Mouse (Mus musculus) heart, postnatal 0 days (tissue): ENCODE measurements around the gene Smarca2. TPM values are rescaled to one million over a fixed set of nuclear protein-coding genes. Genes with fewer than 3 reads are reported as not detected.
"Not testable (repeated sequence)": the region's sequence is repeated elsewhere in the genome, so short reads cannot be mapped to it uniquely, and the experiment has no call there.

Source experiments
- ATAC-seq: fragments of 200-750 bp; cut with Nextera tagmentation; 2 replicates; pipeline ENCODE4 v1.8.0; 2017; ENCODE audit warnings: low read depth, moderate number of reproducible peaks, moderate library complexity; ENCODE audit not compliant: insufficient read depth
- DNase-seq: peaks from one replicate; pipeline ENCODE4 v3.0.0-alpha.2; 2016; ENCODE audit warnings: low spot score
- H3K27ac ChIP-seq: fragments of 300-500 bp; sonication (generic); 2 replicates; pipeline ENCODE4 v1.5.1; 2014; ENCODE audit warnings: low read depth, mild to moderate bottlenecking
- H3K27me3 ChIP-seq: fragments of 300-500 bp; sonication (generic); 2 replicates; pipeline ENCODE4 v1.6.1; 2014; ENCODE audit warnings: low read length, mixed read lengths; ENCODE audit not compliant: control insufficient read depth, insufficient read depth
- H3K36me3 ChIP-seq: fragments of 300-500 bp; sonication (generic); replicated peaks from 2 replicates; pipeline ENCODE4 v1.6.1; 2014; ENCODE audit warnings: low read length, mixed read lengths; ENCODE audit not compliant: control insufficient read depth, insufficient read depth
- H3K4me1 ChIP-seq: fragments of 300-500 bp; sonication (generic); 2 replicates; pipeline ENCODE4 v1.6.1; 2014; ENCODE audit warnings: antibody characterized with exemption; ENCODE audit not compliant: control insufficient read depth, insufficient read depth
- H3K4me2 ChIP-seq: fragments of 300-500 bp; sonication (generic); 2 replicates; pipeline ENCODE4 v1.6.1; 2014; ENCODE audit warnings: low read depth, mild to moderate bottlenecking, low read length, moderate library complexity
- H3K4me3 ChIP-seq: fragments of 300-500 bp; sonication (generic); 2 replicates; pipeline ENCODE4 v1.5.1; 2014; ENCODE audit warnings: low read depth, low read length
- H3K9ac ChIP-seq: fragments of 300-500 bp; sonication (generic); replicated peaks from 2 replicates; pipeline ENCODE4 v1.6.1; 2014; ENCODE audit warnings: low read depth, low read length, mixed read lengths
- H3K9me3 ChIP-seq: fragments of 300-500 bp; sonication (generic); replicated peaks from 2 replicates; pipeline ENCODE4 v1.6.1; 2016; ENCODE audit warnings: low read length; ENCODE audit not compliant: control insufficient read depth
- CTCF ChIP-seq: IDR thresholded peaks from 2 replicates; pipeline ENCODE4 v1.5.1; 2016; ENCODE audit warnings: antibody characterized with exemption, control low read depth, low read depth
- EP300 ChIP-seq: IDR thresholded peaks from 2 replicates; pipeline ENCODE4 v1.6.1; 2016; ENCODE audit warnings: antibody characterized with exemption, low read depth
- WGBS: fragments of 180-500 bp; shearing (Covaris S2); extraction: QIAGEN DNeasy Blood & Tissue Kit; methylation state at CpG from one replicate; pipeline ENCODE4 v1.1.7; 2014; 5-methylcytosine and 5-hydroxymethylcytosine counted together
- polyA plus RNA-seq: library from polyadenylated mRNA; unstranded; fragments of >200 nt; fragmentation: Nextera tagmentation; extraction: Ambion mirVana; gene quantifications from 2 replicates; pipeline ENCODE4 v1.2.1, GENCODE M21; 2015
- total RNA-seq: library from RNA; depleted of rRNA; stranded (reverse); fragments of >200 nt; gene quantifications from 2 replicates; pipeline ENCODE4 v1.2.3, GENCODE M21; 2014; ENCODE audit warnings: low replicate concordance

The Smarca2 gene
- total and polyA plus RNA-seq, 2 experiments from 2014 or later = 21.7 to 50.1 TPM

- WGBS = 88% methylated on average over 3 of the region's 3 CpGs
Measured at GRCm38 (mm10) chr19:26661198-26661597, 56.3 kb downstream of the Smarca2 start.

GRCm38 (mm10) chr19:26666303-26666702 is 61.5 kb downstream of the Smarca2 start:
- no peak for DNase-seq
- no peak overlapping the region for H3K4me3 ChIP-seq
- no peak overlapping the region for H3K4me2 ChIP-seq
- no peaks in the 10 kb centered on the region for H3K9me3 ChIP-seq
- H3K27ac ChIP-seq = no peak overlapping the region
- H3K9ac ChIP-seq = no peak overlapping the region
- ATAC-seq = no peak
- WGBS = 71% methylated on average over 5 of the region's 5 CpGs
- no peak for TF ChIP-seq CTCF
- TF ChIP-seq EP300 = no peak
- H3K36me3 ChIP-seq = peaks cover 28% of the 10 kb centered on the region
- no peaks in the 10 kb centered on the region for H3K27me3 ChIP-seq
- H3K4me1 ChIP-seq = no peaks in the 10 kb centered on the region

More at GRCm38 (mm10) chr19:26661198-26661597, 56.3 kb downstream of the Smarca2 start:
- ATAC-seq = no peak
- H3K36me3 ChIP-seq = peaks cover 3% of the 10 kb centered on the region; the same call in 1 of the 2 replicates
- no peaks in the 10 kb centered on the region for H3K27me3 ChIP-seq
- no peak overlapping the region for H3K4me3 ChIP-seq
- H3K4me2 ChIP-seq = no peak overlapping the region
- H3K9me3 ChIP-seq = no peaks in the 10 kb centered on the region
- no peaks in the 10 kb centered on the region for H3K4me1 ChIP-seq
- H3K27ac ChIP-seq = no peak overlapping the region
- no peak overlapping the region for H3K9ac ChIP-seq
- DNase-seq = no peak
- no peak for TF ChIP-seq EP300
- TF ChIP-seq CTCF = peak; percentile 12; the same call in 1 of the 2 replicates

- no peak for TF ChIP-seq CTCF
- no peak for TF ChIP-seq EP300
- Histone ChIP-seq H3K36me3 (peaks cover 60% of the 10 kb centered on the region), H3K4me2 (no peak overlapping the region), H3K4me3 (no peak overlapping the region), H3K4me1 (no peaks in the 10 kb centered on the region), H3K27ac (no peak overlapping the region), H3K9me3 (no peaks in the 10 kb centered on the region), H3K27me3 (no peaks in the 10 kb centered on the region), H3K9ac (no peak overlapping the region)
- 81% methylated on average over 6 of the region's 6 CpGs for WGBS
- no peak for DNase-seq
- ATAC-seq = no peak
Measured at GRCm38 (mm10) chr19:26670089-26670488, 65.2 kb downstream of the Smarca2 start.

- H3K4me3 ChIP-seq, H3K9me3 ChIP-seq, H3K4me2 ChIP-seq, H3K9ac ChIP-seq, H3K27ac ChIP-seq, DNase-seq, H3K27me3 ChIP-seq, H3K4me1 ChIP-seq, ATAC-seq: not testable (repeated sequence)
- peaks cover 60% of the 10 kb centered on the region for H3K36me3 ChIP-seq
Measured at GRCm38 (mm10) chr19:26671413-26671812, 66.6 kb downstream of the Smarca2 start.

- no peaks in the 10 kb centered on the region for H3K9me3 ChIP-seq
- H3K36me3 ChIP-seq = peaks cover 67% of the 10 kb centered on the region
- TF ChIP-seq CTCF = no peak
- no peak for TF ChIP-seq EP300
- DNase-seq = no peak
- no peak for ATAC-seq
- no peak overlapping the region for H3K4me3 ChIP-seq
- no peak overlapping the region for H3K27ac ChIP-seq
- no peaks in the 10 kb centered on the region for H3K27me3 ChIP-seq
- no peak overlapping the region for H3K9ac ChIP-seq
- WGBS = 59% methylated on average over 6 of the region's 6 CpGs
- no peaks in the 10 kb centered on the region for H3K4me1 ChIP-seq
- no peak overlapping the region for H3K4me2 ChIP-seq
Measured at GRCm38 (mm10) chr19:26675917-26676316, 71.1 kb downstream of the Smarca2 start.

- ATAC-seq (no peak), DNase-seq (no peak)
- Histone ChIP-seq H3K4me3 (no peak overlapping the region), H3K9me3 (no peaks in the 10 kb centered on the region), H3K4me2 (no peak overlapping the region), H3K4me1 (no peaks in the 10 kb centered on the region), H3K9ac (no peak overlapping the region), H3K27me3 (no peaks in the 10 kb centered on the region), H3K36me3 (peaks cover 69% of the 10 kb centered on the region), H3K27ac (no peak overlapping the region)
- TF ChIP-seq EP300 (no peak), CTCF (no peak)
- WGBS = 45% methylated on average over 8 of the region's 8 CpGs
Measured at GRCm38 (mm10) chr19:26678543-26678942, 73.7 kb downstream of the Smarca2 start.
